Mouse (Mus musculus): ENCODE measurements around the gene Tnfaip8l3. TPM values are rescaled to one million over a fixed set of nuclear protein-coding genes. Genes with fewer than 3 reads are reported as not detected.

Tnfaip8l3 gene
- total RNA-seq, 1 experiment, result 0.36 TPM

DNA sequence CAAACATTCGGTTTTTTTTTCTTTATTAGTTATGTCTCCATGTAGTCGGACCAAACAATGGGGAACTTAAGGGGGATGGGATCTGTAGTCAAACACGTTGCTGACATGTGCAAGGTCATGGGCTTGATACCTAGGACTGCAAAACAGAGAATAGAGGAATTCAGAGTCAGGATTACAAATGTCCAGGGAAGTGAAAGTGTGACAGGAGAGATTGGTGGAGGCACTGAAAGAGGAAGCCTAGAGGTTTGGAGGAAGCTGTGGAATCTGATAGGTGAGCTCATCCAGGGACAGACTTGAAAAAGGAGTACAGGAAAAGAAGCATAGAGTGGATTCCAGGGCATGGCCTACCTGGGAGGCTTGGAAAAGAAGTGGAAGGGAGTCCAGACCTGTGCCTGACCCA lies 16.1 kb upstream of the Tnfaip8l3 start:
- in situ Hi-C loops (cut with MboI; ENCODE audit: low sequenced_read_pairs in 2 of 2, unreplicated experiment in 2 of 2), result no loop called here
- TF ChIP-seq ZC3H11A (IDR thresholded peaks at IDR 0.05; ENCODE audit: borderline replicate concordance, low read depth, low read length), result no peak
- TF ChIP-seq CHD2 (IDR thresholded peaks at IDR 0.05; ENCODE audit: low read depth, low read length), result no peak
- no peak for TF ChIP-seq MAFK (IDR thresholded peaks at IDR 0.05; ENCODE audit: insufficient read depth, low read depth, low read length)
- no peak for TF ChIP-seq ZNF384 (IDR thresholded peaks at IDR 0.05; ENCODE audit: low read depth, low read length)

DNA sequence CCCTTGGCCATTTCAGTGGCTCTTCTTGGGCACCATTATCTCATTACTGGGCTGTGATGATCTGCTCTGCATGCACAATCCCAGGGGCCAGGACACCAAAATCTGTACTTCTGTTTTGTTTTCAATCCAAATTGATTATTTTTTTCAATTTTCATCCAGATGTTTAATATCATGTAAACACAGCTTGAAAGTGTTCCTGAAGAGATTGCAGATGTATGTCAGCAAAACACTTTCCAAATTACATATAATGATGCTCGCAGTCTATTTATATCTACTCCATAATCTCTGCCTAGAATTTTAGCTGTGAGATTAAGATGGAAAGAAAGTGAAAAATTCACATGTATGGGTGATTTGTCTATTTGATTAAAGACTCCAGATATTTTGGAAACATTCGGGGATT lies 9.6 kb upstream of the Tnfaip8l3 start:
- H3K9ac ChIP-seq (ENCODE audit: insufficient read depth, low read depth, low read length, poor library complexity, severe bottlenecking), result no peak overlapping the region
- no peaks in the 10 kb centered on the region for H3K9me3 ChIP-seq (ENCODE audit: control insufficient read depth, insufficient read depth, low read depth, low read length)
- no peak overlapping the region for H3K27ac ChIP-seq (ENCODE audit: insufficient read depth, low read depth, low read length, poor library complexity, severe bottlenecking)
- no peak for TF ChIP-seq ZC3H11A (IDR thresholded peaks at IDR 0.05; ENCODE audit: borderline replicate concordance, low read depth, low read length)
- TF ChIP-seq MAFK (IDR thresholded peaks at IDR 0.05; ENCODE audit: insufficient read depth, low read depth, low read length), result no peak
- TF ChIP-seq CHD2 (IDR thresholded peaks at IDR 0.05; ENCODE audit: low read depth, low read length), result no peak
- TF ChIP-seq HCFC1 (IDR thresholded peaks at IDR 0.05; ENCODE audit: borderline replicate concordance, insufficient read depth, low read length), result no peak
- TF ChIP-seq ZNF384 (IDR thresholded peaks at IDR 0.05; ENCODE audit: low read depth, low read length), result no peak
- no peak overlapping the region for H3K4me3 ChIP-seq (ENCODE audit: insufficient read depth in 1 of 2, low read depth in 1 of 2, low read length in 2 of 2, poor library complexity in 1 of 2, severe bottlenecking in 1 of 2)
- no peaks in the 10 kb centered on the region for H3K4me1 ChIP-seq (ENCODE audit: control insufficient read depth in 2 of 2, insufficient read depth in 2 of 2, low read length in 2 of 2, poor library complexity in 1 of 2)
- no peaks in the 10 kb centered on the region for H3K36me3 ChIP-seq (ENCODE audit: control insufficient read depth, insufficient read depth, low read length, poor library complexity, severe bottlenecking)
- DNase-seq (ENCODE audit: low read depth, low spot score), result no peak
- in situ Hi-C loops (cut with MboI; ENCODE audit: low sequenced_read_pairs in 2 of 2, unreplicated experiment in 2 of 2), result no loop called here

More for the DNA sequence above, 16.1 kb upstream of the Tnfaip8l3 start:
- no peak for DNase-seq (ENCODE audit: low read depth, low spot score)
- no peaks in the 10 kb centered on the region for H3K9me3 ChIP-seq (ENCODE audit: control insufficient read depth, insufficient read depth, low read depth, low read length)
- no peak overlapping the region for H3K4me3 ChIP-seq (ENCODE audit: insufficient read depth in 1 of 2, low read depth in 1 of 2, low read length in 2 of 2, poor library complexity in 1 of 2, severe bottlenecking in 1 of 2)
- H3K4me1 ChIP-seq (ENCODE audit: control insufficient read depth in 2 of 2, insufficient read depth in 2 of 2, low read length in 2 of 2, poor library complexity in 1 of 2), result no peaks in the 10 kb centered on the region
- H3K9ac ChIP-seq (ENCODE audit: insufficient read depth, low read depth, low read length, poor library complexity, severe bottlenecking), result no peak overlapping the region
- H3K36me3 ChIP-seq (ENCODE audit: control insufficient read depth, insufficient read depth, low read length, poor library complexity, severe bottlenecking), result no peaks in the 10 kb centered on the region
- H3K27ac ChIP-seq (ENCODE audit: insufficient read depth, low read depth, low read length, poor library complexity, severe bottlenecking), result no peak overlapping the region

DNA sequence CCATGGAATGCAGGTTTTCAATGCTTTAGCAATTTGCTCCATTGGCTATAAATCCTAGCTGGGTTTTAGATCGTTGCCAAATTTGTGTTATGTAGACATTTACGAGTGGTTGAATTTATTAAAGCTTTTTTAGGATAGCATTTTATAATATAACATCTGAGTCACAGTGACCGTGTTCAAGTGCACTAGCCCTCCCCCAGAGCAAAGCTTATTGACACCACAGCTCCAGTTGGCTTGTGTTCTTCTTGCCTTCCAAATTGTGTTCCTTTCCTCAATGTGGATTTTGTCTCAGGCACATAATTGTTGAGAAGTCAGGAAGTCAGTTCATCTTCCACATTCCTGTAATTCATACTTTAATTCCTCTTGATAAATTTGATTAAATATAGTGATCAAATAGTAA lies 6.7 kb upstream of the Tnfaip8l3 start:
- DNase-seq (ENCODE audit: low read depth, low spot score), result no peak
- in situ Hi-C loops (cut with MboI; ENCODE audit: low sequenced_read_pairs in 2 of 2, unreplicated experiment in 2 of 2), result no loop called here
- Histone ChIP-seq H3K36me3 (ENCODE audit: control insufficient read depth, insufficient read depth, low read length, poor library complexity, severe bottlenecking) (no peaks in the 10 kb centered on the region), H3K9ac (ENCODE audit: insufficient read depth, low read depth, low read length, poor library complexity, severe bottlenecking) (no peak overlapping the region), H3K4me1 (ENCODE audit: control insufficient read depth in 2 of 2, insufficient read depth in 2 of 2, low read length in 2 of 2, poor library complexity in 1 of 2) (no peaks in the 10 kb centered on the region), H3K27ac (ENCODE audit: insufficient read depth, low read depth, low read length, poor library complexity, severe bottlenecking) (no peak overlapping the region), H3K9me3 (ENCODE audit: control insufficient read depth, insufficient read depth, low read depth, low read length) (no peaks in the 10 kb centered on the region), H3K4me3 (ENCODE audit: insufficient read depth in 1 of 2, low read depth in 1 of 2, low read length in 2 of 2, poor library complexity in 1 of 2, severe bottlenecking in 1 of 2) (no peak overlapping the region)
- no peak for TF ChIP-seq HCFC1 (IDR thresholded peaks at IDR 0.05; ENCODE audit: borderline replicate concordance, insufficient read depth, low read length)
- TF ChIP-seq ZC3H11A (IDR thresholded peaks at IDR 0.05; ENCODE audit: borderline replicate concordance, low read depth, low read length), result no peak
- no peak for TF ChIP-seq MAFK (IDR thresholded peaks at IDR 0.05; ENCODE audit: insufficient read depth, low read depth, low read length)
- TF ChIP-seq ZNF384 (IDR thresholded peaks at IDR 0.05; ENCODE audit: low read depth, low read length), result no peak
- TF ChIP-seq CHD2 (IDR thresholded peaks at IDR 0.05; ENCODE audit: low read depth, low read length), result no peak

DNA sequence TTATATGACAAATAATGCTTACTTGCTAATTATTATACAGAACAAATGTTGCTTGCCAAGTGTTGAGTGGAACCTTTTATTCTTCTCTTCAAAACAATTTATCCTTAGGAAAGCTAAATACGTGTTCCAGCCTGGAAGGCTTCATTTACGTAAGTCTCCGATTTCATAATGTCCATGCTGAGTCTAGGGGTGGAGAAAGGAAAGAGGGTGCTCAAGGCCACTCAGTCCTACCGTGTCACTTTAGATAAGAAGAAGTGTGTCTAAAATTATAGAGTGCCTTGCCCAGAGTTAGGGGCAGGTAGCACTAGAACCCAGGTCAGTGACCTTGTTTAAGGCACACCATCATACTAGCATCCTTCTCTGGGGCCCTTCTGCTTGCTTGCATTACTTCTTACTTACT lies 5.5 kb upstream of the Tnfaip8l3 start:
- no peaks in the 10 kb centered on the region for H3K36me3 ChIP-seq (ENCODE audit: control insufficient read depth, insufficient read depth, low read length, poor library complexity, severe bottlenecking)
- peaks cover 4% of the 10 kb centered on the region in 2 experiments; a peak in 2 of 4 replicates for H3K4me1 ChIP-seq (ENCODE audit: control insufficient read depth in 2 of 2, insufficient read depth in 2 of 2, low read length in 2 of 2, poor library complexity in 1 of 2)
- no peak overlapping the region for H3K27ac ChIP-seq (ENCODE audit: insufficient read depth, low read depth, low read length, poor library complexity, severe bottlenecking)
- TF ChIP-seq ZC3H11A (IDR thresholded peaks at IDR 0.05; ENCODE audit: borderline replicate concordance, low read depth, low read length) (no peak), HCFC1 (IDR thresholded peaks at IDR 0.05; ENCODE audit: borderline replicate concordance, insufficient read depth, low read length) (no peak)
- no peaks in the 10 kb centered on the region for H3K9me3 ChIP-seq (ENCODE audit: control insufficient read depth, insufficient read depth, low read depth, low read length)
- no peak overlapping the region for H3K4me3 ChIP-seq (ENCODE audit: insufficient read depth in 1 of 2, low read depth in 1 of 2, low read length in 2 of 2, poor library complexity in 1 of 2, severe bottlenecking in 1 of 2)
- in situ Hi-C loops (cut with MboI; ENCODE audit: low sequenced_read_pairs in 2 of 2, unreplicated experiment in 2 of 2), result no loop called here
- no peak overlapping the region for H3K9ac ChIP-seq (ENCODE audit: insufficient read depth, low read depth, low read length, poor library complexity, severe bottlenecking)
- DNase-seq (ENCODE audit: low read depth, low spot score), result no peak

DNA sequence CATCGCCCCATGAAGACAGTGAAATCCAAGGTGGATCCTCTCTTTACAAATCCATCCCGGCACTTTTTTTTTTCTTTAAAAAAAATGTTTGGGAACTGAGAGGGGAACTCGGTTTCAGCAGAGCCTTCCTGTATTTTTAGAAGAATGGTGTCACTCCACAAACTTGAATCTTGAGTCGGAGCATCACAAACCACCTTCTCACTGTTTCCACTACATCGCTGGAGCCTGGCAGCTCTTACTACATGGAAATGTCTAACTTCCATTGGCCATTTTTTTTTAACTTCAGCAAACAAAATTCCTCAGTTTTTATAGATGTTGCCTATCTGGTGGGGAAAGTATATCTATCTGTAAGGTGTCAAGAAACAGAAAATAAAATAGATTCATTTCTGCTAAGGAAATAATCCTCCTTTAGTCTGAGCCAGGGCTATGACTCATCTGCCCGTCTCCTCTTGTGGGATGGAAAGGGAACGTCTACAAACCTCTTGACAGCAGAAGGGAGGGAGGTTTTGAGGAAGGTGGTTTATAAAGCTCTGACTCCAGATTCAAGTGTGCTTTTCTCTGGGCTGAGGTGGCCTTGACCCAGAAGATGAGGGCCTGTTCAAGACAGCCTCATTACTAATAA lies 3.4 kb upstream of the Tnfaip8l3 start:
- no peaks in the 10 kb centered on the region for H3K9me3 ChIP-seq (ENCODE audit: control insufficient read depth, insufficient read depth, low read depth, low read length)
- H3K36me3 ChIP-seq (ENCODE audit: control insufficient read depth, insufficient read depth, low read length, poor library complexity, severe bottlenecking), result no peaks in the 10 kb centered on the region
- H3K27ac ChIP-seq (ENCODE audit: insufficient read depth, low read depth, low read length, poor library complexity, severe bottlenecking), result no peak overlapping the region
- no peak for TF ChIP-seq CHD2 (IDR thresholded peaks at IDR 0.05; ENCODE audit: low read depth, low read length)
- TF ChIP-seq ZNF384 (IDR thresholded peaks at IDR 0.05; ENCODE audit: low read depth, low read length), result no peak
- TF ChIP-seq ZC3H11A (IDR thresholded peaks at IDR 0.05; ENCODE audit: borderline replicate concordance, low read depth, low read length), result no peak
- no peak for TF ChIP-seq MAFK (IDR thresholded peaks at IDR 0.05; ENCODE audit: insufficient read depth, low read depth, low read length)
- TF ChIP-seq HCFC1 (IDR thresholded peaks at IDR 0.05; ENCODE audit: borderline replicate concordance, insufficient read depth, low read length), result no peak
- in situ Hi-C loops (cut with MboI; ENCODE audit: low sequenced_read_pairs in 2 of 2, unreplicated experiment in 2 of 2), result no loop called here
- no peak overlapping the region for H3K4me3 ChIP-seq (ENCODE audit: insufficient read depth in 1 of 2, low read depth in 1 of 2, low read length in 2 of 2, poor library complexity in 1 of 2, severe bottlenecking in 1 of 2)
- no peak for DNase-seq (ENCODE audit: low read depth, low spot score)
- peaks cover 4% of the 10 kb centered on the region in 2 experiments; a peak in 3 of 4 replicates for H3K4me1 ChIP-seq (ENCODE audit: control insufficient read depth in 2 of 2, insufficient read depth in 2 of 2, low read length in 2 of 2, poor library complexity in 1 of 2)
- H3K9ac ChIP-seq (ENCODE audit: insufficient read depth, low read depth, low read length, poor library complexity, severe bottlenecking), result no peak overlapping the region
